Mouse (Mus musculus) cortical plate, adult 2 months (tissue): ENCODE measurements around the gene Aldh3a2.
A peak's percentile ranks its signal among the peaks of the same experiment; 100 is the strongest.

ENCODE experiments used
- CTCF ChIP-seq: fragments of 200-500 bp; IDR thresholded peaks from 2 replicates; pipeline ENCODE4 v1.5.1; 2011; ENCODE audit warnings: mild to moderate bottlenecking, control low read depth, low read length; ENCODE audit not compliant: insufficient read depth; ENCODE audit errors: extremely low read depth
- POLR2A ChIP-seq: fragments of 200-500 bp; IDR thresholded peaks from 2 replicates; pipeline ENCODE4 v1.6.1; 2011; ENCODE audit warnings: mild to moderate bottlenecking, low read length, control low read depth; ENCODE audit not compliant: insufficient read depth; ENCODE audit errors: extremely low read depth

DNA sequence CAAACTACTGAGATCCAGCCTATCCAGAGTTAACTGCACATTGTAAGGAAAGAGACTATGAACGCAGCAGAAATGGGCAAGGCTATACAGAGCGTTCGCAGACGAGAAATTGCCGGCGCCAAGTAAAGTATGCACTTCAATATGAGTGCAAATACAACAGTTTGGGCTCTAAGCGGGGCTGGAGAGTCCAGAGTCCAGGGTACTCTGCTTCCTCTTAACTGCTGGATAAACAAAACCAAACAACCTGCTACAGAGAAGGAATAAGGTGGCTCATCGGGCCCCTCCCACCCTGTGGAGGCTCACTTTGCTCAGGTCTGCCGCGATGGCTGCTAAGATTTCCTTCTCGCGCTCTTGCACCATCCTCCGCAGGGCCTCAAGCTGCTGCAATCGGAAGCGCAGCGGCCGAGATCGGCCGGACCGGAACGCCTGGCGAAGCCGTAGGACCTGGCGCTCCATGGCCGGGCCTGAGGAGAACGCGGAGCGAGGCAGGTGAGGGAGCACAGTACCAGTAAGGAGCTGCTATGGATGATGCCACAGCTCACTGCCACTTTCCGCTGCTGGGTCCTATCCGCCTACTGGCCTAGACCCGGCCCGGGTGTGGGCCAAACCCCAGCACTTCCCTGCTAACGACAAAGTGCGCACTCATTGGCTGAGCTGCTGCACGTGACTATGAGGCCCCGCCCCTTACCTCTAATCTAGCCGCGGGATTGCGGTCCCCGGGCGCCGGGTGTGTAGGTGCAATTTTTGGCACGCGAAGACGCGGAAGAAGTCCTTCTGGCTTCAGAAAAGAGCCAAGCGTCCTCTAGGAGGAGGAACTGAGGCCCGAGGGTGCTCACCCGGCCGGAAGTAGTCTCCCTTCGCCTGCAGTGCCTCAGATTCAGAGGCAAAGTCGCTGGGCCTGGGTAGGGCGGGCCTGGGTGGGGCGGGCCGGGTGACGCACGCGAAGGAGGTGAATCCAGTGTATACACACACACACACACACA, at the start of gene Aldh3a2:
- TF ChIP-seq CTCF (no peak), POLR2A (peak; percentile 98)
